Mouse (Mus musculus): ENCODE data around the gene Slc41a2. TPM values are rescaled to one million over a fixed set of nuclear protein-coding genes. Genes with fewer than 3 reads are reported as not detected.
"Not testable (repeated sequence)": the region's sequence is repeated elsewhere in the genome, so short reads cannot be mapped to it uniquely, and the experiment has no call there.

Slc41a2 gene
- polyA plus RNA-seq, 1 experiment from 2014 or later: 1.0 TPM

DNA sequence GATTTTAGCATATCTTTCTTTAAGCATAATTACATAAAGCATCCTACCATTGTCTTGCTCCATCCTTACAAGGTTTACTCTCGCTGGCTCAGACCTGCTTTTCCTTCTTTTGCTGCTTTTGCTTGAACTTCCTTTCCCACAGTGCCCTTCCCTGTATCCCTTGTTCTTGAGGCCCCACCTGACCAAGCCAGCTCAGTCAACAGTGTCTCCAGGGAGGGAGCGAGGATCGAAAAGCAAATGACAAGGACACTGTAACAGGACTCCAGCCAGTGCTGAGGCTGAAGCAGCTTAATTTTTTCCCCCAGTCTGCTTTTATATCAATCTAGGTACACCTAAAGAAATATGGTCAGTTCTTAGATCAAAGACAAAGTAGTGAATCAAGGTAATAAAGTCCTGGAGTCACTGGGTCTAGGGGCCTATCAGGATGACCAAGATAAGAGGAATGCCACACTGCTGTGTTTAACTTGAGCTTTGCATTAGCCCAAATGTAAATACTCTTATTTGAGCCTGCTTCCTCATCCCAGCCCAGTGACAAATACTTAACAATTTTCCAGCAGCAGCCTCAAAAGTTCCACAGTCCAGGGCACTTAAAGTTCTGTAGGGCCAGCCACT, 36.5 kb upstream of the Slc41a2 start:
- no peak for ATAC-seq (ENCODE audit: insufficient number of reproducible peaks, low FRiP score)
- WGBS: 85% methylated on average over 3 of the region's 3 CpGs
- peaks cover 43% of the 10 kb centered on the region for H3K36me3 ChIP-seq
- no peak overlapping the region for H3K4me3 ChIP-seq
- H3K4me1 ChIP-seq (replicated peaks): peaks cover 26% of the 10 kb centered on the region
- H3K9ac ChIP-seq: no peak overlapping the region
- H3K4me2 ChIP-seq: no peak overlapping the region
- no peak overlapping the region for H3K27ac ChIP-seq (ENCODE audit: poor library complexity, severe bottlenecking)
- no peaks in the 10 kb centered on the region for H3K27me3 ChIP-seq (replicated peaks)
- no peaks in the 10 kb centered on the region for H3K9me3 ChIP-seq (replicated peaks)

DNA sequence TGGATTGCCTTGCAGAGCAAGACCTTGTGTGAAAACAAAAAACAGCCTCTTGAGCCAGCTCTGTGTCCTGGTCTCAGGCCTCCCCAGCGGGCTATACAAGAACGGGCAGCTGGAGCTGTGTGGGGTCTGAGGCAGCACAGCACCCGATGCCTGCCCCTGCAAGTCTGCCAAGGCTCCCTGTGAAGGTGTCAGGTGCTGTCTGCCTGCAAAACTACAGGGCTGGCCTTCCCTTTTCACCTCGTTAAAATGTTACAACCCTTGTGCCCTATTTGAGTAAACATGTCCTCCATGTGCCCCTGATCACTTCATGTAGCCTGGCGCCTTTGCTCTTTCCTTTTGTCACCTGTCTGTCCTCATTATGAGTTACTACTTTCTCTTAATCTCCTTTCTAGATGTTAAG, 31.2 kb upstream of the Slc41a2 start:
- no peaks in the 10 kb centered on the region for H3K27me3 ChIP-seq (replicated peaks)
- no peaks in the 10 kb centered on the region for H3K4me1 ChIP-seq (replicated peaks)
- H3K4me3 ChIP-seq: no peak overlapping the region
- no peaks in the 10 kb centered on the region for H3K9me3 ChIP-seq (replicated peaks)
- H3K36me3 ChIP-seq: peaks cover 78% of the 10 kb centered on the region
- no peak overlapping the region for H3K9ac ChIP-seq
- no peak overlapping the region for H3K27ac ChIP-seq (ENCODE audit: poor library complexity, severe bottlenecking)
- H3K4me2 ChIP-seq: no peak overlapping the region
- 81% methylated on average over 5 of the region's 5 CpGs for WGBS
- no peak for ATAC-seq (ENCODE audit: insufficient number of reproducible peaks, low FRiP score)

DNA sequence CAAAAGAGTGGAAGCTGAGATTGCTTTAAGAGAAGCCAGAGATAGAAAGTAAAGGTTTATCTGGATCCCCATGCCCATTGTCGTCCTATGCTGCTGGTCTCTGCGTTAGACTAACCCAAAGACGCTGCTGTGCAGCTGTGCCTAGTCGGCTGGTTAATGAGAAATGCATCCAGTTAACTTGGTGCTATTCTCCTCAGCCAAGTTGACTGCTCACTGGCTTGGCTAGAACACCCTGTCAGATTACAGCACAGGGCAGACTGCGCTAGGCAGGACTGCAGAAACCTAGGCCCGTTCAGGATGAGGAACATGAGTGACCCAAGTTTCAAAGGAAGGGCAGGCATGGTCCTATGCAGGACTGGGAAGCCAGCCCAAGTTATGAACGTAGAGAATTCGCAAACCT, 25.8 kb upstream of the Slc41a2 start:
- WGBS: 84% methylated on average over 8 of the region's 8 CpGs
- H3K4me3 ChIP-seq: no peak overlapping the region
- no peak overlapping the region for H3K4me2 ChIP-seq
- no peaks in the 10 kb centered on the region for H3K9me3 ChIP-seq (replicated peaks)
- H3K36me3 ChIP-seq: peaks cover 57% of the 10 kb centered on the region
- H3K27me3 ChIP-seq (replicated peaks): no peaks in the 10 kb centered on the region
- H3K9ac ChIP-seq: no peak overlapping the region
- peaks cover 27% of the 10 kb centered on the region for H3K4me1 ChIP-seq (replicated peaks)
- ATAC-seq (ENCODE audit: insufficient number of reproducible peaks, low FRiP score): no peak
- H3K27ac ChIP-seq (ENCODE audit: poor library complexity, severe bottlenecking): no peak overlapping the region

DNA sequence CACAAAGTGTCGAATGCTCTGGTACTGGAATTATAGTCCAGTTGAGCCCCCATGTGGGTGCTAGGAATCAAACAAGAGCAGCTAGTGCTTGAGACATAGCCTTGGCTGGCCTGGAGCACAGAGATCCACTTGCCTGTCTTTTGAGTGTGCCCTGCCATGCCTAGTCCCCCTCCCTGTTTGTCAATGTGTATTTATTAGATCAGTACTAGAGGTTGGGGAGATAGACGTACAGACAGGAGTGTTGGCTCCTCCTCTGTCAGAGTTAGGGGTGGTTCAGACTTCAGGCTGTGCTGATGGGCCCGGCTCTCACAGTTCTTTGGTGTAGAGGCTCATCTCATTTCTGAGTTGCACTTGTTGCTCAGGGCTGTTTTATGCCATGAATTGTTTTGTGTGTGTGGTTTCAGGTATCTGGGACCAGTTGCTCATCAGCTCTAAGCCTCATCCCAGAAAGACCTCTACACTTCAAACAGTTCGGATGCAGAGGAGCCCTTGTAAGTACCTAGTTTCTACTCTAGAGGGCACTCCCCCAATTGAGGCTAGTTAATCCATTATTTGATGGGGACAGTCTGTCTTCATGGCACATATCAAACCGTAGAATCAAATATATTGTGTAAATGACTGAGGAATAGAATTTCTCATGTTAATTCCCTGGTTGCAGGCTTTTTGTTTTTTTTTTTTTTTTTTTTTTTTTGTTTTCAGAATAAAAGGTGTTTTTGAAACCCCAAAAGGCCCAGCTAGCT, 24.1 kb upstream of the Slc41a2 start:
- Histone ChIP-seq H3K4me2 (peak overlapping the region; percentile 81), H3K9me3 (replicated peaks) (no peaks in the 10 kb centered on the region), H3K36me3 (peaks cover 42% of the 10 kb centered on the region), H3K4me3 (no peak overlapping the region), H3K27ac (ENCODE audit: poor library complexity, severe bottlenecking) (no peak overlapping the region), H3K9ac (no peak overlapping the region), H3K4me1 (replicated peaks) (peaks cover 27% of the 10 kb centered on the region), H3K27me3 (replicated peaks) (no peaks in the 10 kb centered on the region)
- no peak for ATAC-seq (ENCODE audit: insufficient number of reproducible peaks, low FRiP score)
- 57% methylated on average over 5 of the region's 5 CpGs for WGBS

DNA sequence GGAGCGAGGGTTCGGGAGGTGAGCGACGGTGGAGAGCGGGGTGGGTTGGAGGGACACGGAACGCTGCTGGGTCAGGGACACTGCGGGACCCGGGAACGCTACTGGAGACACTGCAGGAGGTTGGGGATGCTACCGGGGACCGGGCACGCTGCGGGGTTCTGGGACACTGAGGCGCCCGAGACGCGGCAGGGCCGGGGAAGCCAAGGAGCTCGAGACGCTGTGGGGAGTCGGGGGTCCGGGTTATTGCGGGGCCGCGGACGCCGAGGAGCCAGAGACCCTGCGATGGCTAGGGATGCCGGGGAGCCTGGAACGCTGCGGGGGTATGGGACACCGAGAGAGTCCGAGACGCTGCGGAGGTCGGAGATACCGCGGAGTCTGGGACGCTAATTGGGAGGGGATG, 22.7 kb upstream of the Slc41a2 start:
- peak overlapping the region; percentile 29; the same call in 1 of the 2 replicates for H3K27ac ChIP-seq (ENCODE audit: poor library complexity, severe bottlenecking)
- peak overlapping the region; percentile 81 for H3K4me2 ChIP-seq
- peak; percentile 60 for ATAC-seq (ENCODE audit: insufficient number of reproducible peaks, low FRiP score)
- peak overlapping the region; percentile 85 for H3K9ac ChIP-seq
- H3K4me3 ChIP-seq: peak overlapping the region; percentile 91
- H3K36me3 ChIP-seq: peaks cover 27% of the 10 kb centered on the region
- under 1% methylated on average over 40 of the region's 40 CpGs for WGBS
- H3K4me1 ChIP-seq (replicated peaks): peaks cover 27% of the 10 kb centered on the region
- H3K9me3 ChIP-seq (replicated peaks): no peaks in the 10 kb centered on the region
- no peaks in the 10 kb centered on the region for H3K27me3 ChIP-seq (replicated peaks)

DNA sequence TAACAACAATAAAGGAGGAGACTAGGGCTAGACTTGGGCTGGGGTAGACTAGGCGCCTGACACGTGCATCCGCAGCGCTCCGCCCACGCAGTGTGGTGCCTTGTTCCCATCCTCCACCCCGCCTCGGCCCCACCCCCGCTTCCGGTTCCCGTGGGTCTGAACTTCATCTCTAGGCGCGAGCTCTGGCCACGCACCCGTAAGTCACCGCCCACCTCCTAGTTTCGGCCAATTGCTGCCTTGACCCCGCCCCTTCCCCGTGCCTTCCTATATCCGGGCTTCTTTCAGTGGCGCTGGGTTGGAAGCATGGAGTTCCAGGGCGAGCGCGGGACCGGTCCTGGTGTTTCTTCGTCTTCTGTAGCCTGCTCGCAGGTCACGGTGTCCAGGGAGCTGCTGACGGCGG, 22.3 kb upstream of the Slc41a2 start, which contains the start of gene D10Wsu102e:
Gene D10Wsu102e (plus strand): TSS at position 266 of the 400 bp plus-strand sequence.
- H3K27ac ChIP-seq (ENCODE audit: poor library complexity, severe bottlenecking): peak within 1 kb of the TSS; percentile 29; the same call in 1 of the 2 replicates
- H3K27me3 ChIP-seq (replicated peaks): no peaks in the 10 kb centered on the region
- H3K4me2 ChIP-seq: peak within 1 kb of the TSS; percentile 81
- H3K4me1 ChIP-seq (replicated peaks): peaks cover 27% of the 10 kb centered on the region
- H3K36me3 ChIP-seq: peaks cover 23% of the 10 kb centered on the region
- H3K4me3 ChIP-seq: peak within 1 kb of the TSS; percentile 91
- H3K9me3 ChIP-seq (replicated peaks): no peaks in the 10 kb centered on the region
- peak; percentile 97 for ATAC-seq (ENCODE audit: insufficient number of reproducible peaks, low FRiP score)
- H3K9ac ChIP-seq: peak within 1 kb of the TSS; percentile 85
- under 1% methylated on average over 30 of the region's 30 CpGs for WGBS

DNA sequence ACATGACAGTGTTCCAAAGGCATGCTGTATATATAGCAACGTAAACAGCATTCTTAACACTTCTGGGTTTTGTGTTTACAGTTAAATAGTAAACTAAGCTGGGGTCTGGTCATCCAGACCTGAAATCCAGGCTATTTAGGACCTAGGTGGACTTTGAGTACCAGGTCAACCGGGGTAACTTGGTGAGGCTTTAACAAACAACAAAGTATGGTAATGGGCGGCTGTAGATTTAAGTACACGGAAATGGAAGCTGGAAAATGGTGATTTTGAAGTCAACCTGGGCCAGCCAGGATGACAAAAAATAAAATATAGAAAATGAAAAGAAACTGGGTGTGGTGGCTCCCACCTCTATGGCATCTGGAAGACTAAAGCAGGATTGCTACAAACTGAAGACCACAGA, 21.8 kb upstream of the Slc41a2 start:
- no peaks in the 10 kb centered on the region for H3K27me3 ChIP-seq (replicated peaks)
- WGBS: 90% methylated on average over 4 of the region's 4 CpGs
- H3K27ac ChIP-seq (ENCODE audit: poor library complexity, severe bottlenecking): no peak overlapping the region
- H3K36me3 ChIP-seq: peaks cover 18% of the 10 kb centered on the region
- peak overlapping the region; percentile 81 for H3K4me2 ChIP-seq
- peaks cover 31% of the 10 kb centered on the region for H3K4me1 ChIP-seq (replicated peaks)
- H3K4me3 ChIP-seq: peak overlapping the region; percentile 91
- no peaks in the 10 kb centered on the region for H3K9me3 ChIP-seq (replicated peaks)
- H3K9ac ChIP-seq: no peak overlapping the region
- ATAC-seq (ENCODE audit: insufficient number of reproducible peaks, low FRiP score): no peak

DNA sequence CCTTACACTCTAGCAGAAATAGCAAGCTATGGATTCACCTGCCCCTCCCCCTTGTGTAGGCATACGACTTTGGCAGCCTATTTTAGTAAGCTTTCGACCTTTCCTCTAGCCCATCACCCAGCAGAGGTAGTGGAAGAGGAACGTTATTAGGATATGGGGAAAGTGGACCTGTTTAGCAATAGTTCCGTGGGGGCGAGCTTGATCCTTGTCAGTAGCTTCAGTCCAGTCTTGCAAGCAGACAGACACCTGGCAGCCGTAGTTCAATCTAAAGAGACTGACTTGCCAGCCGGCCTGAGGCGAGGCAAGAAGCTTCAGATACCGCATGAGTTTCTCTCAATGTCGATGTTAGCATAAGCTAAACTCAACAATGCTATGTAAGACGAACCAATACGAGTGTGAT, 18.7 kb upstream of the Slc41a2 start:
- H3K27me3 ChIP-seq (replicated peaks): no peaks in the 10 kb centered on the region
- WGBS: 81% methylated on average over 12 of the region's 12 CpGs
- H3K9ac ChIP-seq: no peak overlapping the region
- no peaks in the 10 kb centered on the region for H3K9me3 ChIP-seq (replicated peaks)
- no peak overlapping the region for H3K27ac ChIP-seq (ENCODE audit: poor library complexity, severe bottlenecking)
- H3K4me1 ChIP-seq (replicated peaks): peaks cover 19% of the 10 kb centered on the region
- no peak overlapping the region for H3K4me2 ChIP-seq
- H3K36me3 ChIP-seq: no peaks in the 10 kb centered on the region
- no peak overlapping the region for H3K4me3 ChIP-seq
- no peak for ATAC-seq (ENCODE audit: insufficient number of reproducible peaks, low FRiP score)

DNA sequence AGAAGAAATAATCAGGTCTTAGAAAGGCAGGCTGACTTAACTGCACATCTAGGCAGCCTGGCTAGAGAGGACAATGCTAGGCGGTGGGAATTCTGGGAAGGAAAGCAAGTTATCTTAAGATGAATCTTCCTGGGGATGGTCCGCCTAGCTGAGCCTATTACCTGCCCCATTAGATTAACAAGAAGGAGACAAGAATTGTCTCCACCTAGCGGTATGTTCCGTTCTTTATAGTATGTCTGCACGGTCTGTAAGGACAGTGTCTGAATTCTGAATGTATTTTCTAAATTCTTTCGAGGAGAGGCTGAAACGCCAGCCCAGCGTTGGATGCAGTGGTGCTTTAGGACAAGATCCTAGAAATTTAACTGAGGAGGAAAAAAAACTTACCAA, 16.6 kb upstream of the Slc41a2 start:
- Histone ChIP-seq H3K36me3 (no peaks in the 10 kb centered on the region), H3K4me2 (peak overlapping the region; percentile 27; the same call in 1 of the 2 replicates), H3K9me3 (replicated peaks) (no peaks in the 10 kb centered on the region), H3K27ac (ENCODE audit: poor library complexity, severe bottlenecking) (peak overlapping the region; percentile 72), H3K9ac (no peak overlapping the region), H3K4me1 (replicated peaks) (peaks cover 11% of the 10 kb centered on the region), H3K4me3 (no peak overlapping the region), H3K27me3 (replicated peaks) (peaks cover 5% of the 10 kb centered on the region; the same call in 1 of the 2 replicates)
- ATAC-seq (ENCODE audit: insufficient number of reproducible peaks, low FRiP score): peak; percentile 24; the same call in 1 of the 2 replicates
- 60% methylated on average over 8 of the region's 8 CpGs for WGBS

DNA sequence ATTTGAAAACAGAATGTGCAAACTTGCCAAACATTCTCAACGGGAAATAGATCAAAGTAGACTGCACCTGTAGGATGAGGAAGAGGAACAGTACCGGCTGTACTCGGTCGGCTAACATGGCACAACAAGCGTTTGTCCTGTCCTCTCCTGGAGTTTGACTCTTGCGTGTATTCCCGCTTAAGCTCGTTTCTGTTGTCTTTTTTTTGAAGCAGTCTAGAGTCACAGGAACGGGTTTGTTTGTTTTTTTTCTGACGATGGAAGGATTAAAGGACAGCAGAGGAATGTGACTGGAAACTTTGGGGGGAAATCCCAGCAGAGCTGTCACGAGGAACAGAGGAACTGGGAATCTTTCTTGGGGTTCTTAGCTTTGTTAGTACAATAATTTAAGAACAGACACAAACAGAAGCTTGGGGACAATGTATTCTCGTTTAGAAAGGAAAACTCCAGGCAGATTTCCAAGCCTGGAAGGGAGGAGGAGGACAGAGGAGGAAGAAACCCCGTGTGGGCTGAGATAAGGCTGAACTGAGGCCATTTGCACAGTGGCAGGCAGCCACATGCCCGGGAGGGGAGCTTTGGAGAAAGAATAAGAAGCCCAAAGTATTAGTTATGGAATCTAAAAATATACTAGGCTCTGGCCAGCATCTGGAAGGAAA, 16.1 kb upstream of the Slc41a2 start:
- Histone ChIP-seq H3K4me2 (peak overlapping the region; percentile 27; the same call in 1 of the 2 replicates), H3K4me1 (replicated peaks) (peaks cover 11% of the 10 kb centered on the region), H3K27ac (ENCODE audit: poor library complexity, severe bottlenecking) (peak overlapping the region; percentile 72), H3K9me3 (replicated peaks) (no peaks in the 10 kb centered on the region), H3K9ac (no peak overlapping the region), H3K36me3 (no peaks in the 10 kb centered on the region), H3K27me3 (replicated peaks) (peaks cover 7% of the 10 kb centered on the region; the same call in 1 of the 2 replicates), H3K4me3 (no peak overlapping the region)
- ATAC-seq (ENCODE audit: insufficient number of reproducible peaks, low FRiP score): peak; percentile 66; the same call in 1 of the 2 replicates
- WGBS: 29% methylated on average over 14 of the region's 14 CpGs

DNA sequence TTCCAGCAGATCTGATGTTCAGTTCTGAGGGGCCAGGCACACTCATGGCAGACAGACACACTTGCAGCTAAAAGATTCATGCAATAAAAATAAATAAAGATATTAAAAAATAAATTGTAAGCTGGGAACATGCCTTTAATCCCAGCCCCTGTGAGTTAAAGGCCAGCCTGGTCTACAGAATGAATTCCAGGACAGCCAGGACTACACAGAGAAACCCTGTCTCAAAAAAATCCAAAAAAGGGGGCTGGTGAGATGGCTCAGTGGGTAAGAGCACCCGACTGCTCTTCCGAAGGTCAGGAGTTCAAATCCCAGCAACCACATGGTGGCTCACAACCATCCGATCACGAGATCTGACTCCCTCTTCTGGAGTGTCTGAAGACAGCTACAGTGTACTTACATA, 14.1 kb upstream of the Slc41a2 start:
- not testable (repeated sequence) for H3K9ac ChIP-seq; H3K4me3 ChIP-seq; H3K4me2 ChIP-seq; H3K9me3 ChIP-seq (replicated peaks); ATAC-seq (ENCODE audit: insufficient number of reproducible peaks, low FRiP score); H3K27ac ChIP-seq (ENCODE audit: poor library complexity, severe bottlenecking); H3K27me3 ChIP-seq (replicated peaks); H3K36me3 ChIP-seq
- WGBS: 77% methylated on average over 4 of the region's 4 CpGs
- H3K4me1 ChIP-seq (replicated peaks): peaks cover 17% of the 10 kb centered on the region
